Mouse (Mus musculus) cortical plate, adult 2 months (tissue): ENCODE measurements at regions not wholly inside any gene's neighbourhood (a gene's known extent, or its start where the extent isn't known, plus 50 kb on each side); places are given as distances from the start of the nearest gene placed in this dataset.

ENCODE experiments used
- CTCF ChIP-seq: fragments of 200-500 bp; IDR thresholded peaks from 2 replicates; pipeline ENCODE4 v1.5.1; 2011; ENCODE audit warnings: mild to moderate bottlenecking, control low read depth, low read length; ENCODE audit not compliant: insufficient read depth; ENCODE audit errors: extremely low read depth
- POLR2A ChIP-seq: fragments of 200-500 bp; IDR thresholded peaks from 2 replicates; pipeline ENCODE4 v1.6.1; 2011; ENCODE audit warnings: mild to moderate bottlenecking, low read length, control low read depth; ENCODE audit not compliant: insufficient read depth; ENCODE audit errors: extremely low read depth

DNA sequence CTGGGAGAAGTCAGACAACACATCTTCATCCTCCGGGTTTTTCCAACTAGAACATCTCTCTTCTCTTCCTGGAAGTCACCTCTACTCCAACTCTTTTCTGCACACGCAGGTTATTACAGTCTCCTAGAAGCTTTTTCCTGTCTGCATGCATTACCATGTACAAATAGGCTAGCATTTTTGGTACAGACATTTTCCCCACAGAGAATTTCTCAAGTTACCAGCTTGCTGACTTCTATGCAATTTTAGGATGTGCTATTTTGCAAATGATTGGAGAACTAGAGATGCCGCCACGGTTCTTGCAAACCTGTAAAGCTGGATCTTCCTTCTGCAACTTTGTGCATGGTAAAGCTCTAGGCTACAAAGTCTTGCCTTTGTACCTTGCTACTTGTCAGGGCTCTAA lies 210.2 kb upstream of the Stxbp5 start:
- TF ChIP-seq CTCF (no peak), POLR2A (no peak)
